Mouse (Mus musculus) liver, postnatal 0 days (tissue): ENCODE data around the gene Dnajb8.

Experiments used
- CTCF ChIP-seq: sonication (generic); IDR thresholded peaks from 2 replicates; pipeline ENCODE4 v1.5.1; 2016; ENCODE audit warnings: antibody characterized with exemption, low read depth
- EP300 ChIP-seq: IDR thresholded peaks from 2 replicates; pipeline ENCODE4 v1.6.1; 2016; ENCODE audit warnings: antibody characterized with exemption, low read depth, mild to moderate bottlenecking

- peak; percentile 83 for TF ChIP-seq CTCF
- TF ChIP-seq EP300 = no peak
These were observed 20.5 kb downstream of the Dnajb8 start for GRCm38 (mm10) chr6:88242604-88243003.
